Mouse (Mus musculus): Measurements from ENCODE around the gene Pphln1. TPM values are rescaled to one million over a fixed set of nuclear protein-coding genes. Genes with fewer than 3 reads are reported as not detected.
A peak's percentile ranks its signal among the peaks of the same experiment; 100 is the strongest.
"Not testable (repeated sequence)": the region's sequence is repeated elsewhere in the genome, so short reads cannot be mapped to it uniquely, and the experiment has no call there.

Pphln1 gene
- polyA plus RNA-seq (2015; fragmentation: Nextera tagmentation; extraction: Ambion mirVana), result 32.4 and 35.9 TPM in 2 replicates

- no peaks in the 10 kb centered on the region for H3K27me3 ChIP-seq (ENCODE audit: insufficient read depth, low read length)
- 0 out of 2 replicates have a peak, but pooled peaks cover 5% of the 10 kb centered on the region for H3K36me3 ChIP-seq (ENCODE audit: insufficient read depth, low read length)
- peak; percentile 90 for DNase-seq (ENCODE audit: low spot score)
- H3K9me3 ChIP-seq (replicated peaks; ENCODE audit: low read length), result no peaks in the 10 kb centered on the region
- peak within 1 kb of the TSS; percentile 98 for H3K9ac ChIP-seq (ENCODE audit: low read depth, low read length)
- no peak for TF ChIP-seq CTCF (IDR thresholded peaks at IDR 0.05; ENCODE audit: low read depth)
- peak; percentile 92 for ATAC-seq (replicated peaks; ENCODE audit: low FRiP score, low read depth)
- WGBS, result under 1% methylated on average over 98 of the region's 100 CpGs
- H3K4me2 ChIP-seq (ENCODE audit: low read length), result peak within 1 kb of the TSS; percentile 72
- H3K4me3 ChIP-seq (replicated peaks; ENCODE audit: low read depth, low read length), result peak within 1 kb of the TSS; percentile 98
- H3K27ac ChIP-seq, result peak within 1 kb of the TSS; percentile 86
- peaks cover 5% of the 10 kb centered on the region; the same call in 1 of the 2 replicates for H3K4me1 ChIP-seq (replicated peaks; ENCODE audit: insufficient read depth, low read length)
Observed at GRCm38 (mm10) chr15:93397826-93398698, at the start of gene Pphln1, which contains the start of gene Zcrb1. Pphln1 (plus strand) TSS chr15:93398350. Zcrb1 (minus strand) TSS chr15:93398334.

- WGBS, result 89% methylated on average over 19 of the region's 19 CpGs
- ATAC-seq (replicated peaks; ENCODE audit: low FRiP score, low read depth) (no peak), DNase-seq (ENCODE audit: low spot score) (no peak)
- TF ChIP-seq CTCF (IDR thresholded peaks at IDR 0.05; ENCODE audit: low read depth), result no peak
- H3K36me3 ChIP-seq (ENCODE audit: insufficient read depth, low read length), result no peaks in the 10 kb centered on the region
- no peaks in the 10 kb centered on the region for H3K9me3 ChIP-seq (replicated peaks; ENCODE audit: low read length)
- no peak overlapping the region for H3K4me2 ChIP-seq (ENCODE audit: low read length)
- H3K27ac ChIP-seq, result no peak overlapping the region
- no peak overlapping the region for H3K9ac ChIP-seq (ENCODE audit: low read depth, low read length)
- no peaks in the 10 kb centered on the region for H3K27me3 ChIP-seq (ENCODE audit: insufficient read depth, low read length)
- no peak overlapping the region for H3K4me3 ChIP-seq (replicated peaks; ENCODE audit: low read depth, low read length)
- H3K4me1 ChIP-seq (replicated peaks; ENCODE audit: insufficient read depth, low read length), result no peaks in the 10 kb centered on the region
Observed at GRCm38 (mm10) chr15:93358346-93359095, 39.6 kb upstream of the Pphln1 start.

DNA sequence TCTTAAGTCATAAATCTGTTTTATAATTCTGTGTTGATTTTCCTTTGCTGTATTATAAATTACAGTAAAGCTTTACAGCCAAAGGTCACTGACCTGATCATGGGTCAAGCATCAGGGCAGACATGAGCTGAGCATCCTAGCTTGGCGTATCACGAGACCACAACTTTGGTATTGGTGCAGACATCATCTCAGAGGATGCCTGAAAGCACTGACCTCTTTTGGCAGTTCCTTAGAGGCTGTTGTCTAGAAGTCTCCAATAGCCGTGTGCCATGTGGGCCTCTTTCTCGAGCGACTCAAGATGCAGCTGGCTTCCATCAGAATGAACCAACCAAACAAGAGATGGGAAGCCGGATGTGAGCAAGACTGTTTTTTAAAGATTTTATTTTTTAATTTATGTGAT, 32.6 kb upstream of the Pphln1 start:
- no peaks in the 10 kb centered on the region for H3K27me3 ChIP-seq (ENCODE audit: insufficient read depth, low read length)
- H3K4me1 ChIP-seq (replicated peaks; ENCODE audit: insufficient read depth, low read length), result 0 out of 2 replicates have a peak, but pooled peaks cover 3% of the 10 kb centered on the region
- TF ChIP-seq CTCF (IDR thresholded peaks at IDR 0.05; ENCODE audit: low read depth), result no peak
- no peak overlapping the region for H3K4me3 ChIP-seq (replicated peaks; ENCODE audit: low read depth, low read length)
- H3K9me3 ChIP-seq (replicated peaks; ENCODE audit: low read length), result no peaks in the 10 kb centered on the region
- no peaks in the 10 kb centered on the region for H3K36me3 ChIP-seq (ENCODE audit: insufficient read depth, low read length)
- DNase-seq (ENCODE audit: low spot score) (peak; percentile 75), ATAC-seq (replicated peaks; ENCODE audit: low FRiP score, low read depth) (peak; percentile 69)
- no peak overlapping the region for H3K4me2 ChIP-seq (ENCODE audit: low read length)
- 51% methylated on average over 6 of the region's 6 CpGs for WGBS
- no peak overlapping the region for H3K9ac ChIP-seq (ENCODE audit: low read depth, low read length)
- no peak overlapping the region for H3K27ac ChIP-seq

GRCm38 (mm10) chr15:93368558-93368957, 29.6 kb upstream of the Pphln1 start:
- DNase-seq (ENCODE audit: low spot score), result peak; percentile 82
- H3K4me1 ChIP-seq (replicated peaks; ENCODE audit: insufficient read depth, low read length), result 0 out of 2 replicates have a peak, but pooled peaks cover 3% of the 10 kb centered on the region
- WGBS, result 11% methylated on average over 9 of the region's 9 CpGs

DNA sequence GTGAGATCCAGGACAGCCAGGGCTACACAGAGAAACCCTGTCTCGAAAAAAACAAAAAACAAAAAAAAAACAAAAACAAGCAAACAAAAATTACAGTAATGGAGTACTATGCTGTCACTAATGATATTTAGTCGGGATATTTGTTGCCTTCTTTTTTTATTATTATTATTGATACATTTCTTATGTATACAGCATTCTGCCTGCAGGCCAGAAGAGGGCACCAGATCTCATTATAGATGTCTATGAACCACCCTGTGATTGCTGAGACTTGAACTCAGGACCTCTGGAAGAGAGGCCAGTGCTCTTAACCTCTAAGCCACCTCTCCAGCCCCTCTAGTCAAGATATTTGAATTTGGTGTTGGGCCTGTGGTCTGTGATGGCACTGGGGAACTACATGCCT, 26.3 kb upstream of the Pphln1 start:
- DNase-seq (ENCODE audit: low spot score) (no peak), ATAC-seq (replicated peaks; ENCODE audit: low FRiP score, low read depth) (no peak)
- 82% methylated on average over 2 of the region's 2 CpGs for WGBS
- H3K27me3 ChIP-seq (ENCODE audit: insufficient read depth, low read length), result no peaks in the 10 kb centered on the region
- TF ChIP-seq CTCF (IDR thresholded peaks at IDR 0.05; ENCODE audit: low read depth), result peak; percentile 44
- H3K9ac ChIP-seq (ENCODE audit: low read depth, low read length), result no peak overlapping the region
- no peak overlapping the region for H3K4me2 ChIP-seq (ENCODE audit: low read length)
- 0 out of 2 replicates have a peak, but pooled peaks cover 3% of the 10 kb centered on the region for H3K4me1 ChIP-seq (replicated peaks; ENCODE audit: insufficient read depth, low read length)
- no peak overlapping the region for H3K4me3 ChIP-seq (replicated peaks; ENCODE audit: low read depth, low read length)
- H3K9me3 ChIP-seq (replicated peaks; ENCODE audit: low read length), result no peaks in the 10 kb centered on the region
- no peak overlapping the region for H3K27ac ChIP-seq
- no peaks in the 10 kb centered on the region for H3K36me3 ChIP-seq (ENCODE audit: insufficient read depth, low read length)

More at GRCm38 (mm10) chr15:93368558-93368957, 29.6 kb upstream of the Pphln1 start:
- no peaks in the 10 kb centered on the region for H3K36me3 ChIP-seq (ENCODE audit: insufficient read depth, low read length)
- no peak overlapping the region for H3K9ac ChIP-seq (ENCODE audit: low read depth, low read length)
- no peaks in the 10 kb centered on the region for H3K27me3 ChIP-seq (ENCODE audit: insufficient read depth, low read length)
- H3K4me3 ChIP-seq (replicated peaks; ENCODE audit: low read depth, low read length), result no peak overlapping the region
- peak overlapping the region; percentile 23 for H3K4me2 ChIP-seq (ENCODE audit: low read length)
- no peak for TF ChIP-seq CTCF (IDR thresholded peaks at IDR 0.05; ENCODE audit: low read depth)
- no peak overlapping the region for H3K27ac ChIP-seq
- no peaks in the 10 kb centered on the region for H3K9me3 ChIP-seq (replicated peaks; ENCODE audit: low read length)
- peak; percentile 79 for ATAC-seq (replicated peaks; ENCODE audit: low FRiP score, low read depth)

DNA sequence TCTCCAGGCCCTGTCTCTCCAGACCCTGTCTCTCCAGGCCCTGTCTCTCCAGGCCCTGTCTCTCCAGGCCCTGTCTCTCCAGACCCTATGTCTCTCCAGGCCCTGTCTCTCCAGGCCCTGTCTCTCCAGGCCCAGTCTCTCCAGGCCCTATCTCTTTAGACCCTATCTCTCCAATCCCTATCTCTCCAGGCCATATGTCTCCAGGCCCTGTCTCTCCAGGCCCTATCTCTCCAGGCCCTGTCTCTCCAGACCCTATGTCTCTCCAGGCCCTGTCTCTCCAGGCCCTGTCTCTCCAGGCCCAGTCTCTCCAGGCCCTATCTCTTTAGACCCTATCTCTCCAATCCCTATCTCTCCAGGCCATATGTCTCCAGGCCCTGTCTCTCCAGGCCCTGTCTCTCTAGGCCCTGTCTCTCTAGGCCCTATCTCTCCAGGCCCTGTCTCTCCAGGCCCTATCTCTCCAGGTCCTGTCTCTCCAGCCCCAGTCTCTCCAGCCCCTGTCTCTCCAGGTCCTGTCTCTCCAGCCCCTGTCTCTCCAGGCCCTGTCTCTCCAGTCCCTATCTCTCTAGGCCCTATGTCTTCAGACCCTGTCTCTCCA, 25.5 kb upstream of the Pphln1 start:
- H3K36me3 ChIP-seq (ENCODE audit: insufficient read depth, low read length); H3K4me2 ChIP-seq (ENCODE audit: low read length); DNase-seq (ENCODE audit: low spot score); H3K9ac ChIP-seq (ENCODE audit: low read depth, low read length); H3K27me3 ChIP-seq (ENCODE audit: insufficient read depth, low read length); ATAC-seq (replicated peaks; ENCODE audit: low FRiP score, low read depth); H3K9me3 ChIP-seq (replicated peaks; ENCODE audit: low read length); H3K4me3 ChIP-seq (replicated peaks; ENCODE audit: low read depth, low read length); H3K4me1 ChIP-seq (replicated peaks; ENCODE audit: insufficient read depth, low read length); H3K27ac ChIP-seq: not testable (repeated sequence)

Data from kidney, postnatal 0 days (tissue).